Mouse (Mus musculus): ENCODE data around the gene Chkb.

- no peak for TF ChIP-seq POLR2A (IDR thresholded peaks at IDR 0.05; ENCODE audit: control insufficient read depth, extremely low read depth, insufficient read depth, low read length, poor library complexity)
- TF ChIP-seq CTCF (IDR thresholded peaks at IDR 0.05; ENCODE audit: borderline replicate concordance, control insufficient read depth, extremely low read depth, insufficient read depth, low read length, poor library complexity) = no peak
Measured at GRCm38 (mm10) chr15:89402471-89402870, 27.2 kb downstream of the Chkb start.

All from thymus, adult 2 months (tissue).